Mouse (Mus musculus): ENCODE measurements at regions not wholly inside any gene's neighbourhood (a gene's known extent, or its start where the extent isn't known, plus 50 kb on each side); places are given as distances from the start of the nearest gene placed in this dataset.

DNA sequence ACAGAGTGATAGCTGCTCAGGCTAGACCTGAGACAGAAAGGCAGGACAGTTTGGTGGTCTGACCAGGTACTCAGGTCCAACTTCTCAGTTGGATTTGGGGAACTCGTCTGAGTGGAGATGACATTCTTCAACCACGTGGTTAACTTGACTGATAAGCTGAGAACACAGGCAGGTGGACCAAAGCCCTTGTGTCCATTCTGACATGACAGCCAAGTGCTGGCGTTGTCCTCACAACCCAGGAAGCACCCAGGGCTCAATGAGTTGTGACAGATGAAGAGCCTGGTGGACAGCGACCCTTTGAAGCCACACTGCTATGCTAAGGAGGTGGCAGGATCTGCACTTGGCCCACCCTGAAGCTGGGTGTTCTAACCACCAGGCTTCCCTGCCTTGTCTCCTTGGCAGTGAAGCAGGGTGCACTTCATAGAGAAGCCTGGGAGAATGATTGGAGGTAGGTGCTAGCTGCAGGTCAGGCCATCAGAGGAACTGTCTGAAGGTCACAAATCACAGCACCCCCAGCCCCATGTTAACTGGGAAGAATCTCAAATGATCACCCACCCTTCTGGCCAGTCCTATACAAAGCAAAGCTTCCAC lies 87.6 kb downstream of the 1700001O22Rik start:
- Histone ChIP-seq H3K27me3 (ENCODE audit: insufficient read depth, low read length) (peaks cover 61% of the 10 kb centered on the region), H3K4me1 (replicated peaks; ENCODE audit: low read depth, low read length) (peaks cover 90% of the 10 kb centered on the region), H3K4me3 (replicated peaks; ENCODE audit: low read length) (no peak overlapping the region), H3K9me3 (ENCODE audit: low read length) (no peaks in the 10 kb centered on the region), H3K36me3 (ENCODE audit: insufficient read depth, low read length) (no peaks in the 10 kb centered on the region)
- TF ChIP-seq NANOG (IDR thresholded peaks at IDR 0.05; ENCODE audit: borderline replicate concordance, low read length) (no peak), CTCF (conservative IDR thresholded peaks at IDR 0.05; ENCODE audit: low read length) (no peak), POU5F1 (IDR thresholded peaks at IDR 0.05; ENCODE audit: borderline replicate concordance, low read length) (no peak)

DNA sequence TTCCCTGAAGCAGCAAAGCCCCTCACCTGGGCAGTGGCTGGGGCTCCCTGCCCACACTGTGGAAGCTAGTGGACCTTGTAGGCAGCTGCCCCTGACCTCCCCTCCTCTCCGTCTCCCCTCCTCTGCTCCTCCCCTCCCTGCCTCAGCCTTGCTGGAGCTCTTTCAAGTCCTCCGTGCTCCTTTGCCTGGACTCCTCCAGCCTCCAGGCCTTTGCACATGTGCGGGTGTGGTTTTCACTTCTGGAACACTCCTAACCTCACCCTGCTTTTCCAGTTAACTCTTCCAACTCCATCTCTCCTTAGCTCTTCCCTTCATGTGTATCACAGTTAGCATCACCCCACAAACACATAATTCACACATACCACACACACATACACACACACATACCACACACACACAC lies 89.9 kb downstream of the 1700001O22Rik start:
- peaks cover 88% of the 10 kb centered on the region for H3K4me1 ChIP-seq (replicated peaks; ENCODE audit: low read depth, low read length)
- no peaks in the 10 kb centered on the region for H3K36me3 ChIP-seq (ENCODE audit: insufficient read depth, low read length)
- no peak overlapping the region for H3K4me3 ChIP-seq (replicated peaks; ENCODE audit: low read length)
- H3K27me3 ChIP-seq (ENCODE audit: insufficient read depth, low read length), result peaks cover 53% of the 10 kb centered on the region
- H3K9me3 ChIP-seq (ENCODE audit: low read length), result no peaks in the 10 kb centered on the region
- TF ChIP-seq POU5F1 (IDR thresholded peaks at IDR 0.05; ENCODE audit: borderline replicate concordance, low read length) (no peak), CTCF (conservative IDR thresholded peaks at IDR 0.05; ENCODE audit: low read length) (no peak), NANOG (IDR thresholded peaks at IDR 0.05; ENCODE audit: borderline replicate concordance, low read length) (no peak)

DNA sequence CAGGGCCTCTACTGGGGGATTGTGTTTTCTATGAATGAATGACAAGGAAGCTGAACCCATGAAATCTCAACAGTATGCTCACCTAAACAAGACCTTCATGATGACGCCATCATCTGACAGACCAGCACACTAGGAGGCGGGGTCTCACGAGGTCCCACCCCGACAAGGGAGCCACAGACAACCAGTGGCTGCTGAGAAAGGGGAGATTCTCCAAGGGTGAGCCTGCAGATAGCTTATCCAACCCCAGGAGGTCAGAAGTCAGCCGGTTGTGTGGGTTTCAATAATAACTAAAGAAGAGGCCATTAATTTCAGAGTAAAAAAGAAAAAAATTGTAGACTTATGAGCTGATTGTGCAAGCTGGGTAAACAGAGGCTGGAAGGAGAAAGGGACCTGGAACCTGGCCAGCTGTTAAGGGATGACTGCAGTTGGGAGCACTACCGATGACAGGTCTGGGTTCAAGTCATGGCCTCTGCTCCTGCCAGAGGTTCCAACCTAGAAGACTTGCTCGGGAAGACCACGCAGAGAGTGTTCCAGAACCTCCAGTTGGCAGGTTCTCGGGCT lies 90.5 kb downstream of the 1700001O22Rik start:
- TF ChIP-seq POU5F1 (IDR thresholded peaks at IDR 0.05; ENCODE audit: borderline replicate concordance, low read length), result no peak
- TF ChIP-seq NANOG (IDR thresholded peaks at IDR 0.05; ENCODE audit: borderline replicate concordance, low read length), result no peak
- no peaks in the 10 kb centered on the region for H3K9me3 ChIP-seq (ENCODE audit: low read length)
- peaks cover 53% of the 10 kb centered on the region for H3K27me3 ChIP-seq (ENCODE audit: insufficient read depth, low read length)
- no peak overlapping the region for H3K4me3 ChIP-seq (replicated peaks; ENCODE audit: low read length)
- H3K36me3 ChIP-seq (ENCODE audit: insufficient read depth, low read length), result no peaks in the 10 kb centered on the region
- peaks cover 86% of the 10 kb centered on the region for H3K4me1 ChIP-seq (replicated peaks; ENCODE audit: low read depth, low read length)

DNA sequence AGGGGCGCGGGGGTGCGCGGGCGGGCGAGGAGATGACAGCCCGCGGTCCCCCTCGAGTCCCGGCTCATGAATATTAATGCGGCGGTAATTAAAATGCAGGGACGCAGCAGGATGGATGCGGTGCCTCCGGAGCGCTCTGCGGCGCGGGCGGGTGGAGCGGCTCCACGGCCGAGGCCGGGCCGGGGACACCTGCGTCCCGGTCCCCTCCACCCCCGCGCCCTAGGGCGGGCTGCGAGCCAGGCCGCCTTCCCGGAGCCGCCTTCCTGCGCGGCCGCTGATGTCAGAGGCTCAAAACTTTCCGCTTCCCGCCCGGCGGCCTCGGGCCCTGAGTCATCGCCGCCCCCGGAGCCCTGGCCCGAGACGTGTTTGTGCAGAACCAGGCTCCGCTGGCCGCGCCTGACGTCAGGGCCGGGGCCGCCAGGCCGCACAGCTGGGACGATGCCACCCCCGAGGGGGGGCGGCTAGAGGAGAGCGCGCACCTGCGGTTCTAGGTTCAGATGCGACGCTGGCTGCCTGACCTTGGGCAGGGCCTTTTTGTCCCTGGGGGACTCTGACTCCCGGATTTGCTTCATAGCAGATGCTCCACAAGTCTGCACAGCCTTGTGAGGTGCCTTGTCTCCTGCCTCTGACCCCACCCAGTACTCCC lies 91.5 kb downstream of the 1700001O22Rik start:
- peaks cover 84% of the 10 kb centered on the region for H3K4me1 ChIP-seq (replicated peaks; ENCODE audit: low read depth, low read length)
- no peak for TF ChIP-seq CTCF (conservative IDR thresholded peaks at IDR 0.05; ENCODE audit: low read length)
- TF ChIP-seq NANOG (IDR thresholded peaks at IDR 0.05; ENCODE audit: borderline replicate concordance, low read length), result no peak
- TF ChIP-seq POU5F1 (IDR thresholded peaks at IDR 0.05; ENCODE audit: borderline replicate concordance, low read length), result no peak
- H3K27me3 ChIP-seq (ENCODE audit: insufficient read depth, low read length), result peaks cover 47% of the 10 kb centered on the region
- peak overlapping the region; percentile 85 for H3K4me3 ChIP-seq (replicated peaks; ENCODE audit: low read length)
- no peaks in the 10 kb centered on the region for H3K36me3 ChIP-seq (ENCODE audit: insufficient read depth, low read length)
- no peaks in the 10 kb centered on the region for H3K9me3 ChIP-seq (ENCODE audit: low read length)

DNA sequence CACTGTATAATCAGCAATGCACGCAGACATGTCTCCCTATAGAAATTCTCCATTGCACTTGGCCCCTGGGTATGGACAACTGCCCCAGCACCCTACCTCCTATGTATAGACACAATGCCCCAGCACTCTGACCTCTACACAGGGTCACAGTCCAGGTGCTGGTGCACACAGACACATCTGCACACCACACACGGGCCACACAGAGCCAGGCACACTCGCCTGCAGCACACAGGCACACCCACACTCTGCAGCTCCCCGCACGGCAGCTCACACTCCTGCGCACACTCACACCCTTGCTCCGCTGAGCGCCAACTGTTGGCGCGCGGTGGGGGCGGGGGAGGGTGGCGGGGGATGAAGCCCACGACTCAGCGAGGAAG lies 92.0 kb downstream of the 1700001O22Rik start:
- Histone ChIP-seq H3K4me3 (replicated peaks; ENCODE audit: low read length) (peak overlapping the region; percentile 85), H3K4me1 (replicated peaks; ENCODE audit: low read depth, low read length) (peaks cover 84% of the 10 kb centered on the region), H3K27me3 (ENCODE audit: insufficient read depth, low read length) (peaks cover 41% of the 10 kb centered on the region), H3K9me3 (ENCODE audit: low read length) (no peaks in the 10 kb centered on the region), H3K36me3 (ENCODE audit: insufficient read depth, low read length) (no peaks in the 10 kb centered on the region)
- TF ChIP-seq CTCF (conservative IDR thresholded peaks at IDR 0.05; ENCODE audit: low read length) (no peak), POU5F1 (IDR thresholded peaks at IDR 0.05; ENCODE audit: borderline replicate concordance, low read length) (no peak), NANOG (IDR thresholded peaks at IDR 0.05; ENCODE audit: borderline replicate concordance, low read length) (no peak)

DNA sequence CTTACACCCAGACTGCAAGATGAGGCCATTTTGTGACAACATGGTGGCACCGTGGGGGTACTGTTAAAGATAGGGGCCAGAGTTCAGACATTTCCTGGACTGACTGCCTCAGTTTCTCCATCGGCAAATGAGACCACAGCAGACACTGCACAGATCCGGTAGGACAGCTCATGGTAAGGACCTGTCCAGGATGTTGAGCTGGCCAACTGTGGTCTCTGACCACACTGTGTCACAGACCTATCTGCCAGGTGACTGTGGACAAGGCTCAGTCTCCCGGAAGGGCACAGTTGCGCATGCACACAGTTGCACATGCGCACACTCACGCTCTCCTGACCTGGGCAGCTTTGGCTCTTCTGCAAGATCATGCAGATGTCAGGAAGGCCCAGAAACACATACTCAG lies 92.6 kb downstream of the 1700001O22Rik start:
- Histone ChIP-seq H3K4me3 (replicated peaks; ENCODE audit: low read length) (peak overlapping the region; percentile 85), H3K4me1 (replicated peaks; ENCODE audit: low read depth, low read length) (peaks cover 84% of the 10 kb centered on the region), H3K36me3 (ENCODE audit: insufficient read depth, low read length) (no peaks in the 10 kb centered on the region), H3K27me3 (ENCODE audit: insufficient read depth, low read length) (peaks cover 36% of the 10 kb centered on the region), H3K9me3 (ENCODE audit: low read length) (no peaks in the 10 kb centered on the region)
- TF ChIP-seq NANOG (IDR thresholded peaks at IDR 0.05; ENCODE audit: borderline replicate concordance, low read length), result no peak
- no peak for TF ChIP-seq CTCF (conservative IDR thresholded peaks at IDR 0.05; ENCODE audit: low read length)
- no peak for TF ChIP-seq POU5F1 (IDR thresholded peaks at IDR 0.05; ENCODE audit: borderline replicate concordance, low read length)

DNA sequence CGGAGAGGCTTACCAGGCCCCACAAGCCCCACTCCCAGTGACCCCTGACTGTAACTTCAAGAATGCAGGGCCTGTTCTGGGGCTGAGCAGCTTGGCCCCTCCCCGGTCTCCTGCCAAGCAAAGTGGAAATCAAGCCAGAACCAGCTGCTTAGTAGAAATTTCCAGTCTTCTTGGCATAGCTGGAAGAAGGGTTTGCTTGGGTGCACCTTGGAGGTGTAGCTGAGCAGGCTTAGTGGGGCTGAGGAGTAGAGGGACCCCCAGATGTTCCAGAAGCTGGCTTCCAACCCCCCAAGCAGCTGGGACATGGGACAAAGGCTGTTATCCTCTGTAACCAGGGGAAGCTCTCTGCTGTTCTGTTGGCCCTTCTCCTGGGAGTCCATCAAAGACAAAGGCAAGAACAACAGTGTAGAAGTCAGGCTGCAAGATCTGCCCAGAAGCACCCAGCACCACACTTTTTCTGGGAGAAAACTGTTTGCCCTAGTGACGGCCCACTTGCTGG lies 94.0 kb downstream of the 1700001O22Rik start:
- TF ChIP-seq POU5F1 (IDR thresholded peaks at IDR 0.05; ENCODE audit: borderline replicate concordance, low read length) (no peak), NANOG (IDR thresholded peaks at IDR 0.05; ENCODE audit: borderline replicate concordance, low read length) (no peak)
- Histone ChIP-seq H3K36me3 (ENCODE audit: insufficient read depth, low read length) (no peaks in the 10 kb centered on the region), H3K4me1 (replicated peaks; ENCODE audit: low read depth, low read length) (peaks cover 84% of the 10 kb centered on the region), H3K27me3 (ENCODE audit: insufficient read depth, low read length) (peaks cover 23% of the 10 kb centered on the region), H3K4me3 (replicated peaks; ENCODE audit: low read length) (peak overlapping the region; percentile 80; the same call in 1 of the 2 replicates), H3K9me3 (ENCODE audit: low read length) (no peaks in the 10 kb centered on the region)

DNA sequence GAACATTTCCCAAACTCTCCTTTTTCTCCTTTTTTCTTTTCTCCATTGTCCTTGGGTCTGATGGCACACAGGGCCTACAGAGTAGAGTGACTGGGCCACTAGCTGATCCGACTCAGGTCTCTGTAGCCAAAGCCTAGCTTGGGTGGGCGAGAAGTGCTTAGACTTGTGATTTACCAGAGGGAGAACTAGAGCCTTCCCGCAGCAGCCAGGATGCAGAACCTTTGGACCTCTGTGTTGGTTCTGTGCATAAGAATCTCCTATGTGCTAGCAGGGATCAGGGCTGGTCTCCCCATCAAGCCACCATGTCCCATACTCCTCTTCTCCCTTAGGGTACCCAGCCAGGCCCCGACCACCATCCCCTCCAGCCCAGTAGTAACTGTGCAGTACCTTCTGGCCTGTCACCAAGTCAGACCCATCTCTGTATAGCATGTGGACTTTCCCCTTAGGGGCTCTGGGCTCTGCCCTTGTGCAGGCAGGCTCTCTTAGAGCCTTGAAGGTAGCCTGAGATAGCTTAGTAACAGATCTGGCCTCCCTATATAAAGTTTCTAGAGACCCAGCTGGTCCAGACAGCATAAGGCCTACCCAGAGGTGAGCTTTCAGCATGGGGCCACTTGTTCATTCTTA lies 94.6 kb downstream of the 1700001O22Rik start:
- TF ChIP-seq NANOG (IDR thresholded peaks at IDR 0.05; ENCODE audit: borderline replicate concordance, low read length) (no peak), CTCF (conservative IDR thresholded peaks at IDR 0.05; ENCODE audit: low read length) (no peak), POU5F1 (IDR thresholded peaks at IDR 0.05; ENCODE audit: borderline replicate concordance, low read length) (no peak)
- peaks cover 83% of the 10 kb centered on the region for H3K4me1 ChIP-seq (replicated peaks; ENCODE audit: low read depth, low read length)

More for the DNA sequence above, 94.6 kb downstream of the 1700001O22Rik start:
- no peaks in the 10 kb centered on the region for H3K9me3 ChIP-seq (ENCODE audit: low read length)
- H3K27me3 ChIP-seq (ENCODE audit: insufficient read depth, low read length), result peaks cover 22% of the 10 kb centered on the region
- H3K4me3 ChIP-seq (replicated peaks; ENCODE audit: low read length), result peak overlapping the region; percentile 80; the same call in 1 of the 2 replicates
- no peaks in the 10 kb centered on the region for H3K36me3 ChIP-seq (ENCODE audit: insufficient read depth, low read length)

Data from E14TG2a.4 (cell line).